Mouse (Mus musculus) heart, adult 2 months (tissue): ENCODE measurements around the gene Rrp9. TPM values are rescaled to one million over a fixed set of nuclear protein-coding genes. Genes with fewer than 3 reads are reported as not detected.

ENCODE experiments used
- DNase-seq, 2 experiments: peaks; one replicate each; pipeline ENCODE4 v3.0.0; 2021
- H3K27ac ChIP-seq: fragments of 200-600 bp; 2 replicates; pipeline ENCODE4 v1.8.1; 2022
- H3K27me3 ChIP-seq: fragments of 200-500 bp; 2 replicates; pipeline ENCODE4 v1.6.1; 2012; ENCODE audit warnings: mild to moderate bottlenecking, low read length, inconsistent platforms, mixed read lengths; ENCODE audit not compliant: control insufficient read depth, insufficient read depth
- H3K36me3 ChIP-seq: fragments of 200-500 bp; 2 replicates; pipeline ENCODE4 v1.6.1; 2012; ENCODE audit warnings: low read length, inconsistent platforms; ENCODE audit not compliant: control insufficient read depth, insufficient read depth
- H3K4me1 ChIP-seq: fragments of 200-500 bp; 2 replicates; pipeline ENCODE4 v1.6.1; 2011; ENCODE audit warnings: low read length; ENCODE audit not compliant: control insufficient read depth, insufficient read depth
- H3K4me3 ChIP-seq: fragments of 200-600 bp; 2 replicates; pipeline ENCODE4 v1.8.1; 2022
- H3K79me2 ChIP-seq: fragments of 200-500 bp; replicated peaks from 2 replicates; pipeline ENCODE4 v1.6.1; 2012; ENCODE audit warnings: mild to moderate bottlenecking, inconsistent platforms, low read length, moderate library complexity, mixed read lengths; ENCODE audit not compliant: control insufficient read depth, insufficient read depth
- H3K9ac ChIP-seq: fragments of 200-500 bp; 2 replicates; pipeline ENCODE4 v1.6.1; 2012; ENCODE audit warnings: low read depth, mild to moderate bottlenecking, control low read depth, inconsistent platforms, low read length, mixed read lengths
- CTCF ChIP-seq: fragments of 200-600 bp; IDR thresholded peaks from 2 replicates; pipeline ENCODE4 v1.8.1; 2022; ENCODE audit warnings: antibody characterized with exemption, mild to moderate bottlenecking, moderate library complexity
- EP300 ChIP-seq: fragments of 200-500 bp; IDR thresholded peaks from 2 replicates; pipeline ENCODE4 v1.6.1; 2011; ENCODE audit warnings: low read depth, low read length, control low read depth; ENCODE audit not compliant: insufficient read depth
- POLR2A ChIP-seq: fragments of 200-500 bp; IDR thresholded peaks from 2 replicates; pipeline ENCODE4 v1.6.1; 2011; ENCODE audit warnings: mild to moderate bottlenecking, low read depth, low read length, control low read depth; ENCODE audit not compliant: insufficient read depth
- WGBS: fragments of 180-500 bp; shearing (Covaris S2); methylation state at CpG from one replicate; pipeline ENCODE4 v1.1.7; 2018; 5-methylcytosine and 5-hydroxymethylcytosine counted together
- intact Hi-C: fragments of 180-260 bp; cut with DNase I; formaldehyde crosslinking; loops from one replicate; pipeline ENCODE4 v1.15.1; 2025
- polyA plus RNA-seq: library from polyadenylated mRNA; depleted of rRNA; stranded (reverse); fragments of >200 nt; gene quantifications from 2 replicates; pipeline ENCODE4 v1.2.3, GENCODE M21; 2012
- total RNA-seq, 2 experiments: library from RNA; stranded (reverse); gene quantifications; 2 replicates each; pipeline ENCODE4 v1.2.3; 2021

Rrp9 gene
- total and polyA plus RNA-seq, 3 experiments = 18.9 to 23.4 (median 21.0) TPM

DNA sequence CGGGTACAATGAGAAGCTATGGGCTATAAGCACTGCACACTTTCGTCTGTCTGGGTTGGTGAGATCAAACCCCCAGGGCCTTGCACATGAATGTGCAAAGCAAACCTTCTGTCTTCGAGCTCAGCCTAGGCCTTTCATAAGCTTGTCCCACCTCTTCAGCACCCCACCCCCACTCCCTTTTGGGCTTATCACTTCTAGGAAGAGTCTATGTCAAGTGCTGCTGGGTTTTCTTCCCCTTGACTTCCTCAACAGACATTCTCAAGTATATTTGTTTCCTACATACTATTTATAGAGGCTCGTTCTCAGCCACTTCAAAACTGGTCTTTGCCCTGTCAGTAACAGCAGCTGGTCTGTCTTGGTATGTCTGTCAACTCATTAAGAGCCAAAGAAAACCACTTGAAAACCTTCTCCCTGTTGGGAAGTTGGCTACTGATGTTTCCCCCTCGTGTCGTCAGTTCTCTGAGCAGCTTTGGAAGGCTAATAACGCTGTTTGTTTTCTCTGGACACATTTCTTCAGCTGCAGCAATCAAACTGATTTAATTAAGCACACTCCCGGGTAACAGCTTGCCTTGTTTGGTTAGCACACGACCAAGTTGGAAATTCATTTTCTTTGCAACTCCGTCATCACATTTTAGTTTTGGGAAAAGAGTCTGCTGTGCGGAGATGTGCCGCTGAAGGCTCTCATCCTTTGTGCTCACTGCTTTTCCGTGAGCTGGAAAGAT is 37.1 kb downstream of the Rrp9 start:
- DNase-seq = no peak
- WGBS = 34% methylated on average over 13 of the region's 13 CpGs
- Histone ChIP-seq H3K4me3 (no peak overlapping the region), H3K4me1 (no peaks in the 10 kb centered on the region), H3K27ac (no peak overlapping the region), H3K27me3 (no peaks in the 10 kb centered on the region; the same call in 1 of the 2 replicates), H3K9ac (no peak overlapping the region), H3K79me2 (no peaks in the 10 kb centered on the region), H3K36me3 (no peaks in the 10 kb centered on the region)
- TF ChIP-seq CTCF (no peak), EP300 (no peak), POLR2A (no peak)
- intact Hi-C loops = no loop called here

DNA sequence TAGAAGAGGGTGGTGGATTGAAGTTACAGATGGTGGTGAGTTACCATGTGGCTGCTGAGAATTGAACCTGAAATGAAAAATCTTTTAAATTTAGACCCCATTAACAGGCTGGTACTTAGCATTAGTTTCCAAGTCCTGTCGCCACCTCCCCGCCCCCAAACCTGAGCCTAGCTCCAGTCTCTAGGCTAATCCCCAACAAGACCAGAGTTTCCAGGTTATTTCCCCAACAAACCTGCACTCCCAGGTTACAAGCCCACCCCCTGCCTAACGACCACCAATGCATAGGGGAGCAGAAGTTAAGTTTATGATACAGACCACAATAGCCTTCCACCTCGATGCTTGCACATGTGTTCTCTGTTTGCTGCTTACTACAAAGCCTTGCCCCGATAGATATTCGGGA is 37.8 kb downstream of the Rrp9 start:
- Histone ChIP-seq H3K79me2 (no peaks in the 10 kb centered on the region), H3K27ac (no peak overlapping the region), H3K36me3 (no peaks in the 10 kb centered on the region), H3K27me3 (no peaks in the 10 kb centered on the region; the same call in 1 of the 2 replicates), H3K4me1 (no peaks in the 10 kb centered on the region), H3K4me3 (no peak overlapping the region), H3K9ac (no peak overlapping the region)
- TF ChIP-seq CTCF (no peak), EP300 (no peak), POLR2A (no peak)
- DNase-seq = no peak
- WGBS = 80% methylated on average over 6 of the region's 6 CpGs
- intact Hi-C loops = no loop called here

DNA sequence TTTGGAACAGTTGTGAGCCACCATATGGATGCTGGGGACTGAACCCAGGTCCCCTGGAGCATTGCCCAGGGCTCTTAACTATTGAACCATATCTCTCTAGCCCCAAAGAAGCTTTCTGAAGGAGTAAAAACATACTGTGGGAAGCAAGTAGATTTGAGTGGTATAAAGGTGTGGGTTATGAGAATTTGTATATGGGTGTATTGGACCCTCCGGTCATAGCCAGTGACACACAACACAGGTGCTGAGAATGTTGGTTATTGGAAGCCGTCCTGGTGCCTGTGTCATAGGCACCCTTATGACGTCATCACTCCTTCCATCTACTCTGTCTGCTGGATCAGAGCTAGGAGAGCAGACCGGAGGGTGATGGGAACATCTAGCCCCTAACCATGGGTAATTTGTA is 38.5 kb downstream of the Rrp9 start, which contains the start of gene Iqcf5:
Gene Iqcf5 (plus strand): TSS at position 301 of the 400 bp plus-strand sequence.
- Histone ChIP-seq H3K9ac (no peak within 1 kb of the TSS), H3K36me3 (no peaks in the 10 kb centered on the region), H3K4me1 (no peaks in the 10 kb centered on the region), H3K4me3 (no peak within 1 kb of the TSS), H3K27ac (no peak within 1 kb of the TSS), H3K27me3 (no peaks in the 10 kb centered on the region; the same call in 1 of the 2 replicates), H3K79me2 (no peaks in the 10 kb centered on the region)
- 81% methylated on average over 4 of the region's 4 CpGs for WGBS
- intact Hi-C loops = no loop called here
- no peak for DNase-seq
- TF ChIP-seq EP300 = no peak
- no peak for TF ChIP-seq CTCF
- TF ChIP-seq POLR2A = no peak

DNA sequence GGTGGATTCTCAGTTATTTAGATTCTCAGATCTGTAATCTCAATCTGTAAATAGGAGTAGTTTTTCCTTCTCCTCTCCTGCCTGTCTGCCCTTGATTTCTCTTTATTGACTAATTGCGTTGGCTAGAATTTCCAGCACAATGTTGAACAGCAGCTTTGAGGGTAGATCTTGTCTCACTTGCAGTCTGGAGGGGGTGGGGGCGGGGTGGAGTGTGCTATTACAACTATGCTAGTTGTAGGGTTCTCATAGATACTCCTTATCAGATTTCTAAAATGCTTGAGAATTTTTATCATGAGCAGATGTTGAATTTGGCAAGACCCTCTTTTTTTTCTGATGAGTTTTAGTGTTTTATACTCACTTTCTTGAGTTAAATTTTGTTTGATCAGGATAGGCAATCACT is 43.7 kb downstream of the Rrp9 start:
- no peaks in the 10 kb centered on the region for H3K4me1 ChIP-seq
- intact Hi-C loops = no loop called here
- no peak overlapping the region for H3K4me3 ChIP-seq
- no peak overlapping the region for H3K27ac ChIP-seq
- no peak for TF ChIP-seq CTCF
- no peak for TF ChIP-seq EP300
- no peak for TF ChIP-seq POLR2A
- no peak overlapping the region for H3K9ac ChIP-seq
- WGBS = 67% methylated on average over 2 of the region's 2 CpGs
- H3K27me3 ChIP-seq = no peaks in the 10 kb centered on the region; the same call in 1 of the 2 replicates
- H3K36me3 ChIP-seq = no peaks in the 10 kb centered on the region
- no peaks in the 10 kb centered on the region for H3K79me2 ChIP-seq
- DNase-seq = no peak

DNA sequence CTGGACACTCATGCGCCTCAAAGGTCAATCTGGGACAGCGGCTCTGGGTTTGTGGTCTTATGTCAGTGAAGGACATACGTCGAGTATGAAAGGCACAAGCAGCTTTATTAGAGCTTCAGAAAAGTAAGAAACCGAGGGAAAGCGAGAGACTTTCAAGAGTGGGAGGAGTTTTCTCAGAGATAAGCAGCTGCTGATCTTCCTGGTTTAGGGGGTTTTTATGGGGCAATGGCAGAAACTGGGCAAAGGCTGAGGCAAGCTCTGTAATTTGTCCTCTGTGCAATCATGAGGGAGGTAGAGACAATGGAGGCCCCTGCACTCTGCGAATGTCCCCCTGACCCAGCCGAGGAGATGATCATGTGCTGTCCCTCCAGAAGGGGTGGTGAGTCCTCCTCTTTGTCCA is 44.1 kb downstream of the Rrp9 start:
- H3K27ac ChIP-seq = no peak overlapping the region
- H3K27me3 ChIP-seq = no peaks in the 10 kb centered on the region; the same call in 1 of the 2 replicates
- H3K36me3 ChIP-seq = no peaks in the 10 kb centered on the region
- no peaks in the 10 kb centered on the region for H3K4me1 ChIP-seq
- H3K79me2 ChIP-seq = no peaks in the 10 kb centered on the region
- DNase-seq = no peak
- intact Hi-C loops = no loop called here
- H3K4me3 ChIP-seq = no peak overlapping the region
- 65% methylated on average over 8 of the region's 8 CpGs for WGBS
- TF ChIP-seq EP300 (no peak), CTCF (no peak), POLR2A (no peak)
- H3K9ac ChIP-seq = no peak overlapping the region

DNA sequence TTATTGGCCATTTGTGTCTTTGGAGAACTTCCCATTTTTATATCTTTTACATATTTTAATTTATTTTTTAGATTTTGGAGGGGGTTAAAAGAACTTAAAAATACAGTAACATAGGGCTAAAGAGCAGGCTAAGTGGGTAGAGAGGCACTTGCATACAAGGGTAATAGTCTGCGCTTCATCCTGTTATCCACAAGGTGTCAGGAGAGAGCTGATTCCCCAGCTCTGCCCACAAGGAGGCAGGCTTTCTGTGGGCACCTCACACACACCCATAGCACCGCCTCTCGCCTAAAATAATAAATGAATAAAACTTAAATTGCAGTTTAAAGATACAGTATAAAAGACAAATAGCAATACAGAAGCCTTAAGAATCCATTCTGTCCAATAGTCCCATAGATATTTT is 56.1 kb downstream of the Rrp9 start:
- no peak overlapping the region for H3K9ac ChIP-seq
- H3K27ac ChIP-seq = no peak overlapping the region
- intact Hi-C loops = no loop called here
- H3K27me3 ChIP-seq = no peaks in the 10 kb centered on the region
- no peak for TF ChIP-seq POLR2A
- peak; percentile 77 for TF ChIP-seq CTCF
- H3K36me3 ChIP-seq = no peaks in the 10 kb centered on the region
- whole genome bisulfite sequencing = 18% methylated on average over 3 of the region's 3 CpGs
- H3K4me1 ChIP-seq = no peaks in the 10 kb centered on the region
- H3K79me2 ChIP-seq = no peaks in the 10 kb centered on the region
- no peak overlapping the region for H3K4me3 ChIP-seq
- DNase-seq = no peak

DNA sequence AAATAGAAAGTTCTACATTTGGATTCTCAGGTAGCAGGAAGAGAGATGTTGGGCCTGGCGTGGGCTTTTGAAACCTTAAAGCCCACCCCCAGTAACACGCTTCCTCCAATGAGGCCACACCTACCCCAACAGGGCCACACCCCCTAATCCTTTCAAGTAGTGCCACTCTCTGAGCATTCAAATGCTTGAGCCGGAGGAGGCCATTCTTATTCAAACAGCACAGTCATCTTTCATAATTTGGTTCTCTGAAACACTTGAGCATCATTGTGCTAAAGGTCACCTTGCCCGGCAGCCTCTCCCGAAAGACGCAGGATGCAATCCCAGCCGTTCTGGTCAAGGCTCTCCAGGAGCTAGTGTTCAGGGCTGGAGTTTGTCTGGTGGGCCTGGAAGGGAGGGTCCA is 58.5 kb downstream of the Rrp9 start:
- 91% methylated on average over 7 of the region's 7 CpGs for WGBS
- Histone ChIP-seq H3K4me1 (no peaks in the 10 kb centered on the region), H3K36me3 (no peaks in the 10 kb centered on the region), H3K27ac (no peak overlapping the region), H3K27me3 (no peaks in the 10 kb centered on the region), H3K4me3 (no peak overlapping the region), H3K79me2 (no peaks in the 10 kb centered on the region), H3K9ac (no peak overlapping the region)
- intact Hi-C loops = no loop called here
- TF ChIP-seq EP300 (no peak), CTCF (no peak), POLR2A (no peak)
- no peak for DNase-seq
